In genomic region chr2:90579038-90579727, GRCm38 (mm10) we compare ENCODE assay signal across 8 mouse cellular contexts. TPM values are rescaled to one million over a fixed set of nuclear protein-coding genes. Genes with fewer than 3 reads are reported as not detected.
DNase-seq lines count a peak whose midpoint lies in the region; ATAC-seq and TF ChIP-seq lines count a peak whose summit lies in the region.

No protein-coding gene starts in this region.

- peaks cover 9% of the 10 kb centered on the region; the same call in 1 of the 2 replicates for H3K27me3 ChIP-seq in forebrain, embryonic 12.5 days
- H3K27me3 ChIP-seq in intestine, postnatal 0 days (replicated peaks; ENCODE audit: control insufficient read depth, insufficient read depth, low read length): 0 out of 2 replicates have a peak, but pooled peaks cover 3% of the 10 kb centered on the region
- H3K27me3 ChIP-seq in midbrain, embryonic 15.5 days (replicated peaks): no peaks in the 10 kb centered on the region

- H3K36me3 ChIP-seq in forebrain, embryonic 12.5 days (replicated peaks): no peaks in the 10 kb centered on the region
- H3K36me3 ChIP-seq in intestine, postnatal 0 days (ENCODE audit: control insufficient read depth, insufficient read depth): no peaks in the 10 kb centered on the region
- H3K36me3 ChIP-seq in midbrain, embryonic 15.5 days (replicated peaks): no peaks in the 10 kb centered on the region

- H3K4me2 ChIP-seq in forebrain, embryonic 12.5 days: peak overlapping the region; percentile 97
- peak overlapping the region; percentile 99 for H3K4me2 ChIP-seq in intestine, postnatal 0 days (replicated peaks; ENCODE audit: low read depth)
- H3K4me2 ChIP-seq in midbrain, embryonic 15.5 days: peak overlapping the region; percentile 77

- DNase-seq in adrenal gland, postnatal 36 days: peak; percentile 12 to 46
- no peak for DNase-seq in adrenal gland, postnatal 4 days (ENCODE audit: low spot score in 2 of 2)
- peak; percentile 50 for DNase-seq in right cerebral cortex, adult 18-20 months
- DNase-seq in right cerebral cortex, postnatal 4 days: no peak
- DNase-seq in T-cell, adult 2 months (ENCODE audit: low spot score): no peak

- H3K4me1 ChIP-seq in forebrain, embryonic 12.5 days: peaks cover 8% of the 10 kb centered on the region
- H3K4me1 ChIP-seq in intestine, postnatal 0 days (replicated peaks; ENCODE audit: control insufficient read depth, insufficient read depth, low read length): peaks cover 4% of the 10 kb centered on the region; the same call in 1 of the 2 replicates
- H3K4me1 ChIP-seq in midbrain, embryonic 15.5 days: peaks cover 20% of the 10 kb centered on the region

- no peak for TF ChIP-seq CTCF in intestine, postnatal 0 days (IDR thresholded peaks at IDR 0.05; ENCODE audit: low read depth)

- H3K4me3 ChIP-seq in forebrain, embryonic 12.5 days (replicated peaks): peak overlapping the region; percentile 83
- peak overlapping the region; percentile 83 for H3K4me3 ChIP-seq in intestine, postnatal 0 days (ENCODE audit: low read depth, low read length)
- H3K4me3 ChIP-seq in midbrain, embryonic 15.5 days: peak overlapping the region; percentile 93

- peak overlapping the region; percentile 92 for H3K9ac ChIP-seq in forebrain, embryonic 12.5 days
- H3K9ac ChIP-seq in intestine, postnatal 0 days (ENCODE audit: low read depth, low read length): peak overlapping the region; percentile 84
- peak overlapping the region; percentile 83 for H3K9ac ChIP-seq in midbrain, embryonic 15.5 days

- H3K9me3 ChIP-seq in forebrain, embryonic 12.5 days: no peaks in the 10 kb centered on the region
- no peaks in the 10 kb centered on the region for H3K9me3 ChIP-seq in intestine, postnatal 0 days (ENCODE audit: control insufficient read depth)
- H3K9me3 ChIP-seq in midbrain, embryonic 15.5 days: no peaks in the 10 kb centered on the region

- no peak overlapping the region; the same call in 1 of the 2 replicates for H3K27ac ChIP-seq in forebrain, embryonic 12.5 days
- peak overlapping the region; percentile 88 for H3K27ac ChIP-seq in intestine, postnatal 0 days (ENCODE audit: low read depth, low read length)
- H3K27ac ChIP-seq in midbrain, embryonic 15.5 days: peak overlapping the region; percentile 90

- 3% methylated on average over 23 of the region's 23 CpGs for WGBS in forebrain, embryonic 12.5 days
- 3% methylated on average over 22 of the region's 23 CpGs for WGBS in intestine, postnatal 0 days
- 2% methylated on average over 23 of the region's 23 CpGs for whole genome bisulfite sequencing in midbrain, embryonic 15.5 days

- ATAC-seq in forebrain, embryonic 12.5 days (ENCODE audit: low FRiP score): peak; percentile 12; the same call in 1 of the 2 replicates
- ATAC-seq in intestine, postnatal 0 days: no peak
- peak; percentile 10; the same call in 1 of the 2 replicates for ATAC-seq in midbrain, embryonic 15.5 days (replicated peaks)

RNA-seq across cellular contexts. Expression of gene Ptprj, which starts 1.3 kb away (rescaled TPM):
- 10 to 100 TPM; 16.4 to 22.0 TPM for total RNA-seq in adrenal gland, postnatal 36 days (2021)
- 10 to 100 TPM; 31.3 to 32.4 TPM for total RNA-seq in adrenal gland, postnatal 4 days (2021)
- polyA plus RNA-seq in forebrain, embryonic 12.5 days (2016; fragmentation: Nextera tagmentation; extraction: Ambion mirVana): 2.1 and 2.7 TPM in 2 replicates
- 3.5 and 4.0 TPM in 2 replicates for polyA plus RNA-seq in intestine, postnatal 0 days (2015; fragmentation: Nextera tagmentation; extraction: Ambion mirVana)
- 5.9 and 6.1 TPM in 2 replicates for polyA plus RNA-seq in midbrain, embryonic 15.5 days (2015; fragmentation: Nextera tagmentation; extraction: Ambion mirVana)

Comparison
In these comparisons a context has a peak if more than half of its experiments do, and no peak if none do; other contexts are left out.
1. DNase-seq: peak in adrenal gland, postnatal 36 days (2 of 2) and right cerebral cortex, adult 18-20 months (single experiment); none in adrenal gland, postnatal 4 days (0 of 2), right cerebral cortex, postnatal 4 days (single experiment) and T-cell, adult 2 months (single experiment).
2. Peak in every context shown above with its lines, with median percentiles within 50 percentile points of each other: H3K4me2 ChIP-seq, H3K4me3 ChIP-seq and H3K9ac ChIP-seq.